Mouse (Mus musculus) midbrain, embryonic 14.5 days (tissue): Measurements from ENCODE around the gene Gm49450. TPM values are rescaled to one million over a fixed set of nuclear protein-coding genes. Genes with fewer than 3 reads are reported as not detected.

Experiments used
- ATAC-seq: fragments of 200-750 bp; cut with Nextera tagmentation; 2 replicates; pipeline ENCODE4 v1.8.0; 2017; ENCODE audit warnings: moderate number of reproducible peaks, moderate library complexity; ENCODE audit not compliant: low FRiP score, low TSS enrichment
- DNase-seq: peaks from one replicate; pipeline ENCODE4 v3.0.0-alpha.2; 2015
- H3K27ac ChIP-seq: fragments of 300-500 bp; sonication (generic); replicated peaks from 2 replicates; pipeline ENCODE4 v1.5.1; 2014; ENCODE audit warnings: mild to moderate bottlenecking, low read depth, low read length, moderate library complexity
- H3K27me3 ChIP-seq: fragments of 300-500 bp; sonication (generic); 2 replicates; pipeline ENCODE4 v1.6.1; 2014; ENCODE audit warnings: low read length, control low read depth, mixed read lengths; ENCODE audit not compliant: control insufficient read depth, insufficient read depth
- H3K36me3 ChIP-seq: fragments of 300-500 bp; sonication (generic); 2 replicates; pipeline ENCODE4 v1.6.1; 2014; ENCODE audit warnings: low read length, control low read depth; ENCODE audit not compliant: control insufficient read depth, insufficient read depth
- H3K4me1 ChIP-seq: fragments of 300-500 bp; sonication (generic); 2 replicates; pipeline ENCODE4 v1.6.1; 2014; ENCODE audit warnings: mild to moderate bottlenecking, antibody characterized with exemption, low read length, control low read depth; ENCODE audit not compliant: control insufficient read depth, insufficient read depth
- H3K4me2 ChIP-seq: fragments of 300-500 bp; sonication (generic); 2 replicates; pipeline ENCODE4 v1.6.1; 2014; ENCODE audit warnings: mild to moderate bottlenecking, low read length, moderate library complexity
- H3K4me3 ChIP-seq: fragments of 300-500 bp; sonication (generic); replicated peaks from 2 replicates; pipeline ENCODE4 v1.5.1; 2014; ENCODE audit warnings: low read depth, low read length
- H3K9ac ChIP-seq: fragments of 300-500 bp; sonication (generic); replicated peaks from 2 replicates; pipeline ENCODE4 v1.6.1; 2014; ENCODE audit warnings: mild to moderate bottlenecking, low read length, moderate library complexity
- H3K9me3 ChIP-seq: fragments of 300-500 bp; sonication (generic); 2 replicates; pipeline ENCODE4 v1.6.1; 2016; ENCODE audit warnings: low read length, control low read depth, mixed read lengths; ENCODE audit not compliant: control insufficient read depth
- WGBS: fragments of 180-500 bp; shearing (Covaris S2); extraction: QIAGEN DNeasy Blood & Tissue Kit; methylation state at CpG from one replicate; pipeline ENCODE4 v1.1.7; 2014; 5-methylcytosine and 5-hydroxymethylcytosine counted together
- polyA plus RNA-seq: library from polyadenylated mRNA; unstranded; fragments of >200 nt; fragmentation: Nextera tagmentation; extraction: Ambion mirVana; gene quantifications from 2 replicates; pipeline ENCODE4 v1.2.1, GENCODE M21; 2014

The Gm49450 gene
- polyA plus RNA-seq = not detected in 2 replicates

GRCm38 (mm10) chr15:98953401-98954356 lies at the start of gene Gm49450, which contains the start of gene Tuba1a:
Gene Gm49450 (minus strand): TSS chr15:98953551.
Gene Tuba1a (minus strand): TSS chr15:98953703.
- peak; percentile 97 for ATAC-seq
- Histone ChIP-seq H3K4me1 (peaks cover 14% of the 10 kb centered on the region), H3K27ac (peak within 1 kb of the TSS; percentile 100), H3K4me3 (peak within 1 kb of the TSS; percentile 93), H3K4me2 (peak within 1 kb of the TSS; percentile 91), H3K9ac (peak within 1 kb of the TSS; percentile 100), H3K9me3 (no peaks in the 10 kb centered on the region), H3K36me3 (peaks cover 17% of the 10 kb centered on the region), H3K27me3 (no peaks in the 10 kb centered on the region)
- peak; percentile 98 for DNase-seq
- under 1% methylated on average over 28 of the region's 28 CpGs for WGBS

- 12% methylated on average over 17 of the region's 17 CpGs for WGBS
- no peak overlapping the region for H3K4me3 ChIP-seq
- no peaks in the 10 kb centered on the region for H3K9me3 ChIP-seq
- DNase-seq (peak; percentile 63), ATAC-seq (no peak)
- no peak overlapping the region for H3K27ac ChIP-seq
- 0 out of 2 replicates have a peak, but pooled peaks cover 4% of the 10 kb centered on the region for H3K4me1 ChIP-seq
- H3K9ac ChIP-seq = 0 out of 2 replicates have a peak overlapping the region, but pooled peaks have one; percentile 9
- H3K4me2 ChIP-seq = peak overlapping the region; percentile 42
- H3K36me3 ChIP-seq = no peaks in the 10 kb centered on the region
- H3K27me3 ChIP-seq = no peaks in the 10 kb centered on the region
These were observed 48.1 kb upstream of the Gm49450 start for GRCm38 (mm10) chr15:99001451-99001931.

GRCm38 (mm10) chr15:99000535-99001283 lies 47.4 kb upstream of the Gm49450 start:
- Histone ChIP-seq H3K27ac (no peak overlapping the region; the same call in 1 of the 2 replicates), H3K9me3 (no peaks in the 10 kb centered on the region), H3K27me3 (no peaks in the 10 kb centered on the region), H3K4me3 (no peak overlapping the region), H3K4me1 (0 out of 2 replicates have a peak, but pooled peaks cover 4% of the 10 kb centered on the region), H3K4me2 (0 out of 2 replicates have a peak overlapping the region, but pooled peaks have one; percentile 42), H3K9ac (no peak overlapping the region), H3K36me3 (no peaks in the 10 kb centered on the region)
- 37% methylated on average over 14 of the region's 14 CpGs for WGBS
- peak; percentile 90 for DNase-seq
- no peak for ATAC-seq

GRCm38 (mm10) chr15:98998775-98999157 lies 45.4 kb upstream of the Gm49450 start:
- 0 out of 2 replicates have a peak, but pooled peaks cover 4% of the 10 kb centered on the region for H3K4me1 ChIP-seq
- no peak overlapping the region for H3K4me2 ChIP-seq
- H3K4me3 ChIP-seq = no peak overlapping the region
- no peaks in the 10 kb centered on the region for H3K36me3 ChIP-seq
- H3K9me3 ChIP-seq = no peaks in the 10 kb centered on the region
- ATAC-seq (no peak), DNase-seq (no peak)
- H3K27ac ChIP-seq = no peak overlapping the region
- no peaks in the 10 kb centered on the region for H3K27me3 ChIP-seq
- 41% methylated on average over 6 of the region's 6 CpGs for WGBS
- no peak overlapping the region for H3K9ac ChIP-seq

GRCm38 (mm10) chr15:98997938-98998774 lies 44.8 kb upstream of the Gm49450 start:
- no peak for ATAC-seq
- H3K27me3 ChIP-seq = no peaks in the 10 kb centered on the region
- 53% methylated on average over 13 of the region's 13 CpGs for WGBS
- no peak for DNase-seq
- H3K9ac ChIP-seq = no peak overlapping the region
- H3K4me3 ChIP-seq = no peak overlapping the region
- no peaks in the 10 kb centered on the region for H3K9me3 ChIP-seq
- no peaks in the 10 kb centered on the region for H3K36me3 ChIP-seq
- no peak overlapping the region for H3K4me2 ChIP-seq
- H3K4me1 ChIP-seq = peaks cover 7% of the 10 kb centered on the region; the same call in 1 of the 2 replicates
- no peak overlapping the region for H3K27ac ChIP-seq

- H3K9me3 ChIP-seq = no peaks in the 10 kb centered on the region
- peaks cover 11% of the 10 kb centered on the region for H3K4me1 ChIP-seq
- no peaks in the 10 kb centered on the region for H3K27me3 ChIP-seq
- ATAC-seq = no peak
- H3K4me2 ChIP-seq = no peak overlapping the region
- no peak for DNase-seq
- 80% methylated on average over 7 of the region's 7 CpGs for WGBS
- no peak overlapping the region for H3K27ac ChIP-seq
- H3K4me3 ChIP-seq = no peak overlapping the region
- no peaks in the 10 kb centered on the region for H3K36me3 ChIP-seq
- no peak overlapping the region for H3K9ac ChIP-seq
These were observed 43.5 kb upstream of the Gm49450 start for GRCm38 (mm10) chr15:98996840-98997239.

- ATAC-seq (no peak), DNase-seq (no peak)
- H3K9ac ChIP-seq = no peak overlapping the region
- H3K4me2 ChIP-seq = no peak overlapping the region
- no peak overlapping the region for H3K27ac ChIP-seq
- H3K4me1 ChIP-seq = peaks cover 26% of the 10 kb centered on the region
- no peaks in the 10 kb centered on the region for H3K27me3 ChIP-seq
- 76% methylated on average over 9 of the region's 9 CpGs for WGBS
- no peaks in the 10 kb centered on the region for H3K9me3 ChIP-seq
- H3K4me3 ChIP-seq = no peak overlapping the region
- no peaks in the 10 kb centered on the region for H3K36me3 ChIP-seq
These were observed 41.7 kb upstream of the Gm49450 start for GRCm38 (mm10) chr15:98994957-98995520.
